Mouse (Mus musculus) gonadal fat pad, adult 2 months (tissue): ENCODE measurements around the gene Gsta1. TPM values are rescaled to one million over a fixed set of nuclear protein-coding genes. Genes with fewer than 3 reads are reported as not detected.
"Not testable (repeated sequence)": the region's sequence is repeated elsewhere in the genome, so short reads cannot be mapped to it uniquely, and the experiment has no call there.

Experiments
- DNase-seq: peaks from one replicate; pipeline ENCODE4 v3.0.0-alpha.2; 2012; ENCODE audit warnings: low read depth
- polyA plus RNA-seq: library from polyadenylated mRNA; depleted of rRNA; stranded (reverse); fragments of >200 nt; gene quantifications from 2 replicates; pipeline ENCODE4 v1.2.3, GENCODE M21; 2012; rRNA removed

The Gsta1 gene
- polyA plus RNA-seq, 1 experiment = not detected

DNA sequence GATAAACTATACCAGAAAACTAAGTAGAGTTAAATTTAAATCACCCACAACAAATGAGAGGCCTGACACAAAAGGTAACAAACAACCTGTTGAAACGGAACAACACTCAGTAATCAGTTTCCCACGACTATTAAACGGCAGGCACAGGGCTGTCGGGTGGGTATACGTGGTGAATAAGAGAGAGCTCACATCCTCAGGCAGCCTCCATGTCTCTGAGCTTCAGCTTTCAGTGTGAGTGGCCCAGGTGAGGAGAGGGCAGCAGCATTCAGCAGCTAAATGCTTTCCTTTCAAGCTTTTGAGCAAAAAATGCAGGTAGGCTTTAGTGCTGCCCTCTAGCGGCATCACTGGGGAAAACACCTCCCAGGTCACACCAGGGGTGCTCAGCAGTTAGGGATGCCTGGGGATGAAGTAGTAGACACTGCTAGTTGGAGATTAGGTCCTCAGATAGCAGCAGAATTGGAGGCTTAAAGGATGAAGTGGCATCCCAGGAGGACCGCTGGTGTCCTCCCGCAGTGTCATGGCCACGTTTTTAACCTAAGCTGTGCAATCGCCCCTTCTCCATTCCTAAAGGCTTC is 2.8 kb downstream of the Gsta1 start:
- DNase-seq = not testable (repeated sequence)

DNA sequence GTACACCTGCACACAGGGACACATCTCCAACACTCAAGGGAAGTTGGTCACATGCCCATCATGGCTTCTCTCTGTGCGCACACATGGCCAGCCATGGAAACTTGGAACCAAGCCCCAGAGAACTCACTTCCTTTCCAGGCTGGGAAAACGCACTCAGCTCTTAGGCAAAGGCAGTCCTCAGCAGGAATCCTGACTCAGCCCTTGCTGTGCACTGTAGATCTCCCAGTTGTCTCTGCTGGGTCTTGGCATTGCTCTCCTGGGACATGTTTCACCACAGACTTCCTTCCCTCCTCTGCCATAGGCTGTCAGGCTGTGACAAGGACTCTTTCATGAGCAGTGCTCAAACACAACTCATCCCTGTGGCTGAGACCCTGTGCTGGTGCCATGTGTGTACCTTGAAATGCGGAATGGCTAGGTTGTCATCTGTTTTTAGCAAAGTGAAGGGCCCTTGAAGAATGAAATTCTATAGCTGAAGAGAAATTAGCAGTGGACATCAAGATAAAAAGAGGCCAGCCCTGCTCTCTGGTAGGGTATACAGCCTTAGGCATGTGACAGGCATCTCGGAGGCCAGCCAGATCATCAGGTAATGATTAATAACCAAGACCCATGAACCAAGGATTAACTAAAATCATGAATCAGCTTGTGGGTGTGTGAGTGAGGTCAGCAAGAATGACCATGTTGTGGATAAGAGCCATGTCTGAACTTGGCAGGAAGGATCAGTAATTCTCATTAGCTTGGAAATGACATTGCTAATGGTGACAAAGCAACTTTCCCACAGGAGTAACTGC is 25.4 kb downstream of the Gsta1 start:
- not testable (repeated sequence) for DNase-seq

DNA sequence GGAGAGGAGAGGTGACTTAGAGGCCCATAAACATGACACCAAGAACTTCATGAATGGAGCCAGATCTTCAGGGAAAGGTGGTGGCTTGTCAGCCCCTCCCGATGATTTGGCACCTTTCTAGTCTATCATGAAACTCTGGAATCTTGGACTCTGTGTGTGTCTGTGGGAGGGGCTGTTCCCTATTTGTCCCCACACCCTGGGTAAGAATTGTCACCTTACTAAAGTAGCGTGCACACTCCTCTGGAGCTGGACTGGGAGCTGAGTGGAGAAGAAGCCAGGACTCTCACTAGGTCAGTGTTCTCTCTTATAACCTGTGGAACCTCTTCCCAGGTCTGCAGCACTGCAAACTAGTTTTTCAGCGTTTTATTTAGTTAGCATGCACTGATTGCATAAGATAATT is 26.5 kb downstream of the Gsta1 start, which contains the start of gene Gm3776:
Gene Gm3776, plus strand, starts transcription at position 216 of the 400 bp plus-strand sequence.
- DNase-seq = not testable (repeated sequence)

DNA sequence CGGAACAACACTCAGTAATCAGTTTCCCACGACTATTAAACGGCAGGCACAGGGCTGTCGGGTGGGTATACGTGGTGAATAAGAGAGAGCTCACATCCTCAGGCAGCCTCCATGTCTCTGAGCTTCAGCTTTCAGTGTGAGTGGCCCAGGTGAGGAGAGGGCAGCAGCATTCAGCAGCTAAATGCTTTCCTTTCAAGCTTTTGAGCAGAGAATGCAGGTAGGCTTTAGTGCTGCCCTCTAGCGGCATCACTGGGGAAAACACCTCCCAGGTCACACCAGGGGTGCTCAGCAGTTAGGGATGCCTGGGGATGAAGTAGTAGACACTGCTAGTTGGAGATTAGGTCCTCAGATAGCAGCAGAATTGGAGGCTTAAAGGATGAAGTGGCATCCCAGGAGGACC is 29.2 kb downstream of the Gsta1 start:
- DNase-seq = not testable (repeated sequence)

- not testable (repeated sequence) for DNase-seq
Observed at GRCm38 (mm10) chr9:78270945-78271344, 40.5 kb downstream of the Gsta1 start.

DNA sequence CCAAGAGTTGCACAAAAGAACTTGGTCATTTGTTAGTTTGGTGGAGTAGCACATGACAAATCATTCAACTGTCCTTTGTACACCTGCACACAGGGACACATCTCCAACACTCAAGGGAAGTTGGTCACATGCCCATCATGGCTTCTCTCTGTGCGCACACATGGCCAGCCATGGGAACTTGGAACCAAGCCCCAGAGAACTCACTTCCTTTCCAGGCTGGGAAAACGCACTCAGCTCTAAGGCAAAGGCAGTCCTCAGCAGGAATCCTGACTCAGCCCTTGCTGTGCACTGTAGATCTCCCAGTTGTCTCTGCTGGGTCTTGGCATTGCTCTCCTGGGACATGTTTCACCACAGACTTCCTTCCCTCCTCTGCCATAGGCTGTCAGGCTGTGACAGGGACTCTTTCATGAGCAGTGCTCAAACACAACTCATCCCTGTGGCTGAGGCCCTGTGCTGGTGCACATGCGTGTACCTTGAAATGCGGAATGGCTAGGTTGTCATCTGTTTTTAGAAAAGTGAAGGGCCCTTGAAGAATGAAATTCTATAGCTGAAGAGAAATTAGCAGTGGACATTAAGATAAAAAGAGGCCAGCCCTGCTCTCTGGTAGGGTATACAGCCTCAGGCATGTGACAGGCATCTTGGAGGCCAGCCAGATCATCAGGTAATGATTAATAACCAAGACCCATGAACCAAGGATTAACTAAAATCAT is 51.7 kb downstream of the Gsta1 start:
- DNase-seq = not testable (repeated sequence)

DNA sequence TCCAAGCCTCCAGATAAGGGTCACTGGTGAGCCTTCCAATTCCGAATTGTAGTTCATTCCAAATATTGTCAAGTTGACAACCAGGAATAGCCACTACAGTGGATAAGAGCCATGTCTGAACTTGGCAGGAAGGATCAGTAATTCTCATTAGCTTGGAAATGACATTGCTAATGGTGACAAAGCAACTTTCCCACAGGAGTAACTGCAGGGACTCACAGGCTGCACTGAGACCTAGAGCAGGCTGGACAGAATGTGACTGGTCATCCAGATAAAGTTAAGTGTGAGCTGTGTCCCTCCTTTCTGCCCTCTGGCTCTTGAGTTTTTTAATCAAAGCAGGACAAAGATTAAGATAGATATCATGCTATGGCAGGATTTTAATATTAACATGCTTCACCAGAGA is 58.6 kb downstream of the Gsta1 start:
- not testable (repeated sequence) for DNase-seq

DNA sequence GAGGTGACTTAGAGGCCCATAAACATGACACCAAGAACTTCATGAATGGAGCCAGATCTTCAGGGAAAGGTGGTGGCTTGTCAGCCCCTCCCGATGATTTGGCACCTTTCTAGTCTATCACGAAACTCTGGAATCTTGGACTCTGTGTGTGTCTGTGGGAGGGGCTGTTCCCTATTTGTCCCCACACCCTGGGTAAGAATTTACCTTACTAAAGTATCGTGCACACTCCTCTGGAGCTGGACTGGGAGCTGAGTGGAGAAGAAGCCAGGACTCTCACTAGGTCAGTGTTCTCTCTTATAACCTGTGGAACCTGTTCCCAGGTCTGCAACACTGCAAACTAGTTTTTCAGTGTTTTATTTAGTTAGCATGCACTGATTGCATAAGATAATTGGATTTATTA is 59.3 kb downstream of the Gsta1 start, which contains the start of gene Gm10639:
Gene Gm10639, plus strand, starts transcription at position 201 of the 400 bp plus-strand sequence.
- not testable (repeated sequence) for DNase-seq

Other genes starting within 250 kb of the Gsta1 start
- not detected in 2 replicates for gene Gcm1, start 178.7 kb upstream of the Gsta1 start, polyA plus RNA-seq
- gene Fbxo9, start 121.6 kb upstream of the Gsta1 start, polyA plus RNA-seq = 76.2 and 92.5 TPM in 2 replicates
- 16.0 and 17.3 TPM in 2 replicates for gene Ick, start 121.5 kb upstream of the Gsta1 start, polyA plus RNA-seq
- gene Gsta4, start 47.9 kb upstream of the Gsta1 start, polyA plus RNA-seq = 22.8 and 26.6 TPM in 2 replicates
- gene Gm3776, start 26.5 kb downstream of the Gsta1 start, polyA plus RNA-seq = 0.34 TPM in 1 of 2 replicates, not detected in the other
- not detected in 2 replicates for gene Gm10639, start 59.3 kb downstream of the Gsta1 start, polyA plus RNA-seq
- gene Omt2a, start 84.1 kb downstream of the Gsta1 start, polyA plus RNA-seq = not detected in 2 replicates
- not detected in 2 replicates for gene Omt2b, start 96.9 kb downstream of the Gsta1 start, polyA plus RNA-seq
- 1.9 and 2.5 TPM in 2 replicates for gene Gsta2, start 125.1 kb downstream of the Gsta1 start, polyA plus RNA-seq
- gene Dppa5a, start 137.5 kb downstream of the Gsta1 start, polyA plus RNA-seq = not detected in 2 replicates
- not detected in 2 replicates for gene Ooep, start 148.1 kb downstream of the Gsta1 start, polyA plus RNA-seq
- 0.11 TPM in 1 of 2 replicates, not detected in the other for gene Ddx43, start 165.1 kb downstream of the Gsta1 start, polyA plus RNA-seq
- 0.34 and 0.41 TPM in 2 replicates for gene Cgas, start 212.6 kb downstream of the Gsta1 start, polyA plus RNA-seq
- 10.5 and 12.0 TPM in 2 replicates for gene Mto1, start 217.6 kb downstream of the Gsta1 start, polyA plus RNA-seq
- 0.72 and 0.79 TPM in 2 replicates for gene Gm17324, start 218.1 kb downstream of the Gsta1 start, polyA plus RNA-seq